Comparison of ENCODE assay signal across 15 mouse cellular contexts in genomic region chr2:32639632-32640031, GRCm38 (mm10). TPM values are rescaled to one million over a fixed set of nuclear protein-coding genes. Genes with fewer than 3 reads are reported as not detected.
"Had no signal": no experiment of that assay in that cellular context is flagged by ENCODE, and none has a peak within 500 bp of the region (broad histone marks: within the 10 kb centered on the region; RNA-seq: fewer than 3 reads in every experiment).

No protein-coding gene starts in this region.

- H3K27me3 ChIP-seq: liver, embryonic 15.5 days; neural tube, embryonic 15.5 days had no signal

- H3K27ac ChIP-seq: left cerebral cortex, adult 2 months; neural tube, embryonic 15.5 days had no signal

- H3K9me3 ChIP-seq: limb, embryonic 10.5 days; liver, embryonic 15.5 days; midbrain, embryonic 10.5 days; neural tube, embryonic 15.5 days had no signal

- H3K9ac ChIP-seq: liver, embryonic 15.5 days; lung, embryonic 14.5 days; neural tube, embryonic 15.5 days had no signal

- H3K4me2 ChIP-seq: liver, embryonic 15.5 days; lung, embryonic 14.5 days; neural tube, embryonic 15.5 days had no signal

- H3K4me3 ChIP-seq: left cerebral cortex, adult 2 months; limb, embryonic 10.5 days; liver, embryonic 15.5 days; midbrain, embryonic 10.5 days; myocyte; neural tube, embryonic 15.5 days had no signal

- DNase-seq: kidney, postnatal 10 days; kidney, postnatal 4 days; lung, embryonic 14.5 days; lung, postnatal 10 days; lung, postnatal 4 days; midbrain, embryonic 14.5 days; right cerebral cortex, adult 18-20 months; right cerebral cortex, postnatal 25 days had no signal

- H3K36me3 ChIP-seq: liver, embryonic 15.5 days; midbrain, embryonic 10.5 days; neural tube, embryonic 15.5 days had no signal

RNA-seq across cellular contexts. Expression of gene Ak1, which starts 18.1 kb away (rescaled TPM):
- total RNA-seq: megakaryocyte, adult 5-6 weeks had no signal
